Mouse (Mus musculus) hindbrain, embryonic 14.5 days (tissue): ENCODE measurements around the gene Pum1. TPM values are rescaled to one million over a fixed set of nuclear protein-coding genes. Genes with fewer than 3 reads are reported as not detected.

Experiments used
- ATAC-seq: fragments of 200-750 bp; cut with Nextera tagmentation; 2 replicates; pipeline ENCODE4 v1.8.0; 2017; ENCODE audit warnings: moderate number of reproducible peaks, mild to moderate bottlenecking, moderate TSS enrichment, moderate library complexity; ENCODE audit not compliant: low FRiP score
- DNase-seq: peaks from one replicate; pipeline ENCODE4 v3.0.0-alpha.2; 2015; ENCODE audit warnings: low spot score
- H3K27ac ChIP-seq: fragments of 300-500 bp; sonication (generic); 2 replicates; pipeline ENCODE4 v1.5.1; 2014; ENCODE audit warnings: mild to moderate bottlenecking, moderate library complexity
- H3K27me3 ChIP-seq: fragments of 300-500 bp; sonication (generic); 2 replicates; pipeline ENCODE4 v1.6.1; 2014; ENCODE audit warnings: mild to moderate bottlenecking, low read length, mixed read lengths; ENCODE audit not compliant: control insufficient read depth, insufficient read depth
- H3K36me3 ChIP-seq: fragments of 300-500 bp; sonication (generic); replicated peaks from 2 replicates; pipeline ENCODE4 v1.6.1; 2014; ENCODE audit not compliant: control insufficient read depth, insufficient read depth
- H3K4me1 ChIP-seq: fragments of 300-500 bp; sonication (generic); replicated peaks from 2 replicates; pipeline ENCODE4 v1.6.1; 2014; ENCODE audit warnings: antibody characterized with exemption, low read length, mixed read lengths; ENCODE audit not compliant: control insufficient read depth, insufficient read depth
- H3K4me2 ChIP-seq: fragments of 300-500 bp; sonication (generic); replicated peaks from 2 replicates; pipeline ENCODE4 v1.6.1; 2014; ENCODE audit warnings: mild to moderate bottlenecking, moderate library complexity
- H3K4me3 ChIP-seq: fragments of 300-500 bp; sonication (generic); replicated peaks from 2 replicates; pipeline ENCODE4 v1.5.1; 2014; ENCODE audit warnings: mild to moderate bottlenecking, low read length
- H3K9ac ChIP-seq: fragments of 300-500 bp; sonication (generic); 2 replicates; pipeline ENCODE4 v1.6.1; 2014
- H3K9me3 ChIP-seq: fragments of 300-500 bp; sonication (generic); 2 replicates; pipeline ENCODE4 v1.6.1; 2016; ENCODE audit warnings: low read length; ENCODE audit not compliant: control insufficient read depth
- WGBS: fragments of 180-500 bp; shearing (Covaris S2); extraction: QIAGEN DNeasy Blood & Tissue Kit; methylation state at CpG from one replicate; pipeline ENCODE4 v1.1.7; 2014; 5-methylcytosine and 5-hydroxymethylcytosine counted together
- polyA plus RNA-seq: library from polyadenylated mRNA; unstranded; fragments of >200 nt; fragmentation: Nextera tagmentation; extraction: Ambion mirVana; gene quantifications from 2 replicates; pipeline ENCODE4 v1.2.1, GENCODE M21; 2014

Pum1 gene
- polyA plus RNA-seq, 1 experiment from 2014 or later: 91.1 TPM

GRCm38 (mm10) chr4:130759875-130760274, 96.8 kb downstream of the Pum1 start:
- 88% methylated on average over 2 of the region's 2 CpGs for WGBS
- DNase-seq (no peak), ATAC-seq (no peak)
- Histone ChIP-seq H3K9me3 (no peaks in the 10 kb centered on the region), H3K4me2 (no peak overlapping the region), H3K9ac (no peak overlapping the region), H3K4me3 (no peak overlapping the region), H3K27ac (no peak overlapping the region), H3K4me1 (no peaks in the 10 kb centered on the region), H3K27me3 (no peaks in the 10 kb centered on the region), H3K36me3 (peaks cover 81% of the 10 kb centered on the region)

- Histone ChIP-seq H3K4me1 (no peaks in the 10 kb centered on the region), H3K27me3 (no peaks in the 10 kb centered on the region), H3K9ac (no peak overlapping the region), H3K27ac (no peak overlapping the region), H3K4me2 (no peak overlapping the region), H3K9me3 (no peaks in the 10 kb centered on the region), H3K36me3 (peaks cover 89% of the 10 kb centered on the region), H3K4me3 (no peak overlapping the region)
- 88% methylated on average over 5 of the region's 5 CpGs for WGBS
- ATAC-seq (no peak), DNase-seq (no peak)
Observed at GRCm38 (mm10) chr4:130761809-130762208, 98.7 kb downstream of the Pum1 start.

GRCm38 (mm10) chr4:130765399-130766160, 102.5 kb downstream of the Pum1 start:
- WGBS: 91% methylated on average over 7 of the region's 7 CpGs
- ATAC-seq: no peak

GRCm38 (mm10) chr4:130766387-130766786, 103.3 kb downstream of the Pum1 start:
- Histone ChIP-seq H3K36me3 (peaks cover 95% of the 10 kb centered on the region), H3K27me3 (no peaks in the 10 kb centered on the region), H3K27ac (no peak overlapping the region), H3K9me3 (no peaks in the 10 kb centered on the region), H3K4me1 (no peaks in the 10 kb centered on the region), H3K4me3 (no peak overlapping the region), H3K4me2 (no peak overlapping the region), H3K9ac (no peak overlapping the region)
- DNase-seq: no peak
- 97% methylated on average over 1 of the region's 2 CpGs for WGBS
- no peak for ATAC-seq

More at GRCm38 (mm10) chr4:130765399-130766160, 102.5 kb downstream of the Pum1 start:
- no peaks in the 10 kb centered on the region for H3K9me3 ChIP-seq
- no peaks in the 10 kb centered on the region for H3K27me3 ChIP-seq
- H3K4me2 ChIP-seq: no peak overlapping the region
- no peak overlapping the region for H3K9ac ChIP-seq
- DNase-seq: no peak
- no peak overlapping the region for H3K27ac ChIP-seq
- no peak overlapping the region for H3K4me3 ChIP-seq
- peaks cover 94% of the 10 kb centered on the region for H3K36me3 ChIP-seq
- no peaks in the 10 kb centered on the region for H3K4me1 ChIP-seq

- H3K36me3 ChIP-seq: peaks cover 95% of the 10 kb centered on the region
Observed at GRCm38 (mm10) chr4:130766926-130767325, 103.8 kb downstream of the Pum1 start.

GRCm38 (mm10) chr4:130773899-130774298, 110.8 kb downstream of the Pum1 start:
- whole genome bisulfite sequencing: 82% methylated on average over 4 of the region's 4 CpGs
- Histone ChIP-seq H3K9ac (no peak overlapping the region), H3K4me1 (no peaks in the 10 kb centered on the region), H3K27ac (no peak overlapping the region), H3K4me3 (no peak overlapping the region), H3K36me3 (peaks cover 82% of the 10 kb centered on the region), H3K27me3 (no peaks in the 10 kb centered on the region), H3K9me3 (no peaks in the 10 kb centered on the region), H3K4me2 (no peak overlapping the region)
- ATAC-seq (no peak), DNase-seq (no peak)

More at GRCm38 (mm10) chr4:130766926-130767325, 103.8 kb downstream of the Pum1 start:
- Histone ChIP-seq H3K9me3 (no peaks in the 10 kb centered on the region), H3K27me3 (no peaks in the 10 kb centered on the region), H3K27ac (no peak overlapping the region), H3K4me3 (no peak overlapping the region), H3K4me2 (no peak overlapping the region), H3K4me1 (no peaks in the 10 kb centered on the region), H3K9ac (no peak overlapping the region)
- DNase-seq (no peak), ATAC-seq (no peak)
- WGBS: 92% methylated on average over 4 of the region's 4 CpGs

- 94% methylated on average over 4 of the region's 4 CpGs for WGBS
- DNase-seq: no peak
- no peak overlapping the region for H3K4me3 ChIP-seq
- no peak overlapping the region for H3K4me2 ChIP-seq
- no peaks in the 10 kb centered on the region for H3K4me1 ChIP-seq
- no peak overlapping the region for H3K27ac ChIP-seq
- H3K9ac ChIP-seq: no peak overlapping the region
- H3K27me3 ChIP-seq: no peaks in the 10 kb centered on the region
- ATAC-seq: no peak
- H3K9me3 ChIP-seq: no peaks in the 10 kb centered on the region
- peaks cover 81% of the 10 kb centered on the region for H3K36me3 ChIP-seq
Observed at GRCm38 (mm10) chr4:130774822-130775221, 111.7 kb downstream of the Pum1 start.

GRCm38 (mm10) chr4:130777647-130778046, 114.5 kb downstream of the Pum1 start:
- no peak overlapping the region for H3K4me3 ChIP-seq
- peaks cover 78% of the 10 kb centered on the region for H3K36me3 ChIP-seq
- H3K27ac ChIP-seq: no peak overlapping the region
- no peak overlapping the region for H3K4me2 ChIP-seq
- H3K9me3 ChIP-seq: no peaks in the 10 kb centered on the region
- 62% methylated on average over 10 of the region's 10 CpGs for whole genome bisulfite sequencing
- no peaks in the 10 kb centered on the region for H3K4me1 ChIP-seq
- no peak for DNase-seq
- ATAC-seq: no peak
- no peak overlapping the region for H3K9ac ChIP-seq
- H3K27me3 ChIP-seq: no peaks in the 10 kb centered on the region

- Histone ChIP-seq H3K4me2 (no peak overlapping the region), H3K9ac (no peak overlapping the region), H3K27me3 (no peaks in the 10 kb centered on the region), H3K9me3 (no peaks in the 10 kb centered on the region), H3K36me3 (peaks cover 64% of the 10 kb centered on the region), H3K27ac (no peak overlapping the region), H3K4me1 (no peaks in the 10 kb centered on the region), H3K4me3 (no peak overlapping the region)
- no peak for ATAC-seq
- DNase-seq: no peak
- 78% methylated on average over 3 of the region's 3 CpGs for WGBS
Observed at GRCm38 (mm10) chr4:130779037-130779436, 115.9 kb downstream of the Pum1 start.
